Mouse (Mus musculus) heart, adult 2 months (tissue): ENCODE results near the gene Shisa7.

Experiments
- CTCF ChIP-seq: fragments of 200-600 bp; IDR thresholded peaks from 2 replicates; pipeline ENCODE4 v1.8.1; 2022; ENCODE audit warnings: antibody characterized with exemption, mild to moderate bottlenecking, moderate library complexity
- POLR2A ChIP-seq: fragments of 200-500 bp; IDR thresholded peaks from 2 replicates; pipeline ENCODE4 v1.6.1; 2011; ENCODE audit warnings: mild to moderate bottlenecking, low read depth, low read length, control low read depth; ENCODE audit not compliant: insufficient read depth

DNA sequence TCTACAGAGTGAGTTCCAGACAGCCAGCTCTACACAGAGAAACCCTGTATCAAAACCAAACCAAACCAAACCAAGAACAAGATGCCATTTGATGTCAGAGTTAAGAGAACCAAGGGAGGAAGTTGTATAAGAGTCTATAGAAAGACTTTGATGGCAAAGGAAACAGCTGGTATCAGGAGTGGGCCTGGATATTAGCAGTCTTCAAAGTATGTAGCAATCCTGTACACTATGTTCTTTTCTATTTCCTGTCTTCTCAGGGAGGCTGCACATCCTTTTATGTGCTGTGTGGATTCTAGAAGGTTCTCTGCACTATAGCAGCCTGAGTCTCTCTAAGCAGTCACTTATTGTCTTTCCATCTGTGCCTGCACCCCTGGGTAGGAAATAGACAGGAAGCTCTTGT is 27.9 kb downstream of the Shisa7 start:
- no peak for TF ChIP-seq CTCF
- TF ChIP-seq POLR2A, result no peak
